Mouse (Mus musculus): ENCODE data around the gene Dbp. TPM values are rescaled to one million over a fixed set of nuclear protein-coding genes. Genes with fewer than 3 reads are reported as not detected.
A peak's percentile ranks its signal among the peaks of the same experiment; 100 is the strongest.

The Dbp gene
- polyA plus RNA-seq, 1 experiment from 2014 or later, result 1.7 TPM

DNA sequence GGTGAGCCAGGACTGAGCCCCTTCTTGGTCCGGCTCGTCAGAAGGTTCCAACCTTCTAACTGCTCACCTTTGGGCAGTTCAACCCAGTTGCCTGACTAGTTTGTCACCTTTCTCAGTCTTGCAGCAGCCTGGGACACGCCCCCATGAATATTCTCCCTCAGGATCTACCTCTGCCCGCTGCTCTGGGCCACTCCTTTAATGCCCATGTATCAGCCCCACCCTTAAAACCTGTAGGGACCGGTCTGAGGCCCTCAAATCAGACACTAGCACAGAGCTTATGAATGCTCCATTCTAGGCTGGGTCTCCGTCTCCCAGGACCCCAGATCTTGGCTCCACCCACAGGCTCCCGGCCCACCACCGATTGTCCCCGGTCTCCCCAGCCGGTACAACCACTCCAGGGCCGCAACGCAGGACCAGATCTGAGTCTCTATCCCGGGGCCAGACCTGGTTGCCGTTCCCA lies 9.8 kb downstream of the Dbp start:
- no peaks in the 10 kb centered on the region for H3K27me3 ChIP-seq (ENCODE audit: control insufficient read depth, insufficient read depth, low read depth, low read length)
- peaks cover 30% of the 10 kb centered on the region for H3K36me3 ChIP-seq (ENCODE audit: control insufficient read depth, insufficient read depth, low read length)
- H3K9ac ChIP-seq (ENCODE audit: low read length), result peak overlapping the region; percentile 74
- WGBS, result 10% methylated on average over 14 of the region's 14 CpGs
- peaks cover 33% of the 10 kb centered on the region for H3K4me1 ChIP-seq (replicated peaks; ENCODE audit: control insufficient read depth, insufficient read depth, low read length)
- H3K9me3 ChIP-seq (ENCODE audit: control insufficient read depth, low read length), result no peaks in the 10 kb centered on the region
- H3K4me3 ChIP-seq (ENCODE audit: low read length), result peak overlapping the region; percentile 64
- peak overlapping the region; percentile 89 for H3K4me2 ChIP-seq (ENCODE audit: low read depth, low read length)
- H3K27ac ChIP-seq (ENCODE audit: low read length), result peak overlapping the region; percentile 53
- ATAC-seq (ENCODE audit: low read depth), result peak; percentile 39

DNA sequence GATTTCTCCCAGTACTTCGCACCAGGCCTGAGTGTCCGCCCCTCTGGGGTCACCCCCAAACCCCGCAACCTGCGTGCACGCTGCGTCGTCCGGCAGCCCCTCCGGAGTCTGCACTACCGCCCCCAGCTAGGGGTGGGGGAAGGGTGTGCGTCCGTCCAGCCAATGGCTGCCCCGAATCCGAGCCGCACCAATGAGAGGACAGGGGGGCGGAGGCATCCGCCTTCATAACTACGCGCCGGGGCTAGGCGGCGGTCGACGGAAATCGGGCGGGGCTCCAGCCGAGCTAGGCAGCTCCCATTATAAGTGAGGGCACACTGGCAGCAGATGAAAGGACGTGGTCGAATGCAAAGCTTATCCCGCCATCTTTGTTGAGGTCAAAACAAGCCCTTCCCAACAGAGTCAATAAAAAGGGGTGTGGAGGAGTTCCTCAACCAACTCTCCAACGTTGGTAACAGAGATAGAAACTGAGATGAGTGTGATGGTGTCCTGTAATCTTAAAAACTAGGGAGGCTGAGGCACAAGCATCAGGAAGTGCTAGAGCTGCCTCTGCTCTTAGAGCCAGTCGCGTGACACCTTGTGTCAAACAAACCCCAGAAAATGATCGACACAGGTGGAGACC lies 10.3 kb downstream of the Dbp start, which contains the start of gene Rpl18:
Rpl18 (plus strand) TSS at position 368 of the 619 bp plus-strand sequence.
- peaks cover 35% of the 10 kb centered on the region for H3K4me1 ChIP-seq (replicated peaks; ENCODE audit: control insufficient read depth, insufficient read depth, low read length)
- peak; percentile 93 for ATAC-seq (ENCODE audit: low read depth)
- peak within 1 kb of the TSS; percentile 64 for H3K4me3 ChIP-seq (ENCODE audit: low read length)
- H3K9me3 ChIP-seq (ENCODE audit: control insufficient read depth, low read length), result no peaks in the 10 kb centered on the region
- peak within 1 kb of the TSS; percentile 74 for H3K9ac ChIP-seq (ENCODE audit: low read length)
- H3K36me3 ChIP-seq (ENCODE audit: control insufficient read depth, insufficient read depth, low read length), result peaks cover 35% of the 10 kb centered on the region
- peak within 1 kb of the TSS; percentile 89 for H3K4me2 ChIP-seq (ENCODE audit: low read depth, low read length)
- WGBS, result 5% methylated on average over 34 of the region's 34 CpGs
- no peaks in the 10 kb centered on the region for H3K27me3 ChIP-seq (ENCODE audit: control insufficient read depth, insufficient read depth, low read depth, low read length)
- H3K27ac ChIP-seq (ENCODE audit: low read length), result peak within 1 kb of the TSS; percentile 53

DNA sequence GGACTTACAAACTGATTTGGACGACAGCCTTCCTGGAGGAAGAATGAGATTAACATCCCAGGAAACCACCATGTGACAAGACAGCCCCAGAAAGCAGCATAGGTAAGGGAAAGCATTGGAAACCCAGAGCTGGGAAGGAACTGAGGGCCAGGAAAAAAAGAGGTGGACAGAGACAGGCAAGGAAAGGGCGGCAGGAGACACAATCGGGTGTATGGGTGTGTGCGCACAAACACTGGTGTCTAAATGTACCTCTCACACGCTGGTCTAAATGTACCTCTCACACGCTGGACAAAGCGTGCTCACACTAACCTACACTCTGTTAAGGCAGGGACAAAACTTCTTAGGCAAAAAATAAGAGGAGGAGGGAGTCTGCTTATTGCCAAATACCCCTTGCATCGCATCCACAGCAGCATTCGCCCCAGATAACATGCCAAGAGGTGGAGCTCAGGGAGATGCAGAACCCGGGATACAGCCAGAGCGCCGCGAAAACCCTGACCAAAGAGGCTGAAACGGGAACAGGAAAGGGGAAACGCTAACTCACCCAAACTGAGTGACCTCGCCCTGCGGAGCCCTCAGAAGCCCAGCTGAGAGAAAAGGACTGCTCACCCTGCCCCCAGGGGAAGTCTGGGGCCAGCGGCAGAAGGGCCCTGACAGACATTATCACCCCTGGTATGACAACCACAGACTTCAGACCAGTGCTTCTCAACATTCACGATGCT lies 11.0 kb downstream of the Dbp start:
- Histone ChIP-seq H3K4me3 (ENCODE audit: low read length) (peak overlapping the region; percentile 64), H3K9me3 (ENCODE audit: control insufficient read depth, low read length) (no peaks in the 10 kb centered on the region), H3K27me3 (ENCODE audit: control insufficient read depth, insufficient read depth, low read depth, low read length) (no peaks in the 10 kb centered on the region), H3K4me2 (ENCODE audit: low read depth, low read length) (peak overlapping the region; percentile 44), H3K36me3 (ENCODE audit: control insufficient read depth, insufficient read depth, low read length) (peaks cover 38% of the 10 kb centered on the region), H3K4me1 (replicated peaks; ENCODE audit: control insufficient read depth, insufficient read depth, low read length) (peaks cover 35% of the 10 kb centered on the region), H3K27ac (ENCODE audit: low read length) (peak overlapping the region; percentile 23), H3K9ac (ENCODE audit: low read length) (peak overlapping the region; percentile 7; the same call in 1 of the 2 replicates)
- no peak for ATAC-seq (ENCODE audit: low read depth)
- WGBS, result 74% methylated on average over 19 of the region's 19 CpGs

DNA sequence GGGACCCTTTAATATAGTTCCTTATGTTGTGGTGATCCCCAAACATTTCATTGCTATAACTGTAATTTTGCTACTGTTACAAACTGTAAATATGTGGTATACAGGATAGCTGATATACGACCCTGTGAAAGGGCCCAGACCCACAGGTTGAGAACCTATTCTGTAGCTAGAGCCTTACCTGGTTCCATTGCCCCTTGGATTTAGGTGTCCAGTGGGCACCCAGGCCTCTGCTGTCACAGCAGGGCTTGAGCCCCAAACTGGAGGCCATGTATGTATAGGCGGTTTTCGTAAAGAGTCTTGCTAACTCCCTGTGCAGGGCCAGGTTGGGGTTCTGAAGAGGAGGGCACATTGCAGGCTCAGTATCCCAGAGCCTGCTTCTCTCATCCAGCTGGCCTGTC lies 11.6 kb downstream of the Dbp start:
- Histone ChIP-seq H3K4me1 (replicated peaks; ENCODE audit: control insufficient read depth, insufficient read depth, low read length) (peaks cover 35% of the 10 kb centered on the region), H3K4me3 (ENCODE audit: low read length) (peak overlapping the region; percentile 73), H3K4me2 (ENCODE audit: low read depth, low read length) (peak overlapping the region; percentile 88), H3K9me3 (ENCODE audit: control insufficient read depth, low read length) (no peaks in the 10 kb centered on the region), H3K27me3 (ENCODE audit: control insufficient read depth, insufficient read depth, low read depth, low read length) (no peaks in the 10 kb centered on the region), H3K27ac (ENCODE audit: low read length) (no peak overlapping the region), H3K36me3 (ENCODE audit: control insufficient read depth, insufficient read depth, low read length) (peaks cover 38% of the 10 kb centered on the region), H3K9ac (ENCODE audit: low read length) (no peak overlapping the region)
- no peak for ATAC-seq (ENCODE audit: low read depth)
- 80% methylated on average over 3 of the region's 3 CpGs for WGBS

DNA sequence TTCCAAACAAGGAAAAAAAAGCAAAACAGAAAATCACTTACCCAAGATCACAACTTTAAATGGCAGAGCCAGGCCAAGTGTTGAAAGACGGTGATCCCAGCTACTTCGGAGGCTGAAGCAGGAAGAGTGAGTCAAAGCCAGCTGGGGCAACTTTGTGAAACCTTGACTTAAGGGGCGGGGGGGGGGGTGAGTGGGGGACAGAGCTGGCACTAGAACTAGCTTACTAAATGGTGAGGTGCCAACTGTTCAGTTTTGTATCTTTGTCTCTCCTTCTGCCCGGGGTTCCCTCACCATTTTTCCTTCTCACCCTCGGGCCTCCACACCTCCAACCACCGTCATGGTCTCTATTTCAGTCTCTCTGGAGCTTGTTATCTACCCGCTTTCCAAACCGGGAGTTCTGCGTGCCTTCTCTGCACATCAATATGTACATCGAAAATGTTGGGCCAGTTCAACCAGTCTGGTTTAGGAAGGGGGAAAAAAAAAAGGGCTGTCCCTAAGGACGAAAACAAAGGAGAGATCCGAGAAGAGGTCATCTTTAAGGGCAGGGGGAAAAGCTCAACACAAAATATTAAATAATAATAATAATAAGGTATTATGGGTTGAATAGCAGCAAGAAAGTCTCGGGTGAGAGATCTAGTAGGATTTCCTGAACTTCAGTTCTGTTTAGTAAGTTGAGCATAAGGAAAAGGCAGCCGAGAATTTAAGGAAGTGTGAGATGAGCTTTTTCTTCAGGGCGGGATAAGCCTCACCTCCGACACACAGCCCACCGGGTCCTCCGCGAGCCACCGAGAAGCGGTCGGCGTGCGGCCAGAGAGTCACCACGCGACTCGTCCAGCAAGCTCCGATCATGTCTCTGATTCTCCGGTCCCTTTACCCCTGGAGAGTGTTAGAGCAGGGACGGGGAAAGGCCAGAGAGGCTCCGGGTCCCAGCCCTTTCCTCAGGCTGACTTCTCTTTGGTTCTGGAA lies 12.3 kb downstream of the Dbp start:
- peak; percentile 15; the same call in 1 of the 2 replicates for ATAC-seq (ENCODE audit: low read depth)
- Histone ChIP-seq H3K4me1 (replicated peaks; ENCODE audit: control insufficient read depth, insufficient read depth, low read length) (peaks cover 35% of the 10 kb centered on the region), H3K9ac (ENCODE audit: low read length) (peak overlapping the region; percentile 89), H3K27ac (ENCODE audit: low read length) (peak overlapping the region; percentile 86), H3K36me3 (ENCODE audit: control insufficient read depth, insufficient read depth, low read length) (peaks cover 33% of the 10 kb centered on the region), H3K9me3 (ENCODE audit: control insufficient read depth, low read length) (no peaks in the 10 kb centered on the region), H3K27me3 (ENCODE audit: control insufficient read depth, insufficient read depth, low read depth, low read length) (no peaks in the 10 kb centered on the region), H3K4me2 (ENCODE audit: low read depth, low read length) (peak overlapping the region; percentile 88), H3K4me3 (ENCODE audit: low read length) (peak overlapping the region; percentile 73)
- WGBS, result 8% methylated on average over 31 of the region's 31 CpGs

DNA sequence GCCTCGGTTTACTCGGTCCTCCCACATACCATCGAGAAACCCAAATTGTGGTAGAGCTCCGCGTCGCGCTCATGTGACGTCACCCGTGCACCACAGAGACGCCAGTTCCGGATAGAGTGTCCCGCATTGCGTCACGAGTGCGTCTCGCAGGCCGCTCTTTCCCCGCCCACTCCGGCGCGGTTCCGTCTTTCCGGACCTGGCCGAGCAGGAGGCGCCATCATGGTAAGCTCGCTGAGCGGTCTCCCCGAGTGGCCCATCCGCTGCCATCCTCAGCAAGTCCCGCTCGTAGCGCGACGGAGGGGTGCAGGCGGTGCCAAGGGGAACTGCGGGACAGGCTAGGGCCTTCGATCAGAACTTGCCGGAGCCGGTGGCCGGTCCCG lies 13.0 kb downstream of the Dbp start, which contains the start of gene Sphk2:
Sphk2 (minus strand) TSS at position 85 of the 380 bp plus-strand sequence.
- Histone ChIP-seq H3K4me1 (replicated peaks; ENCODE audit: control insufficient read depth, insufficient read depth, low read length) (peaks cover 33% of the 10 kb centered on the region), H3K27ac (ENCODE audit: low read length) (peak within 1 kb of the TSS; percentile 86), H3K36me3 (ENCODE audit: control insufficient read depth, insufficient read depth, low read length) (peaks cover 27% of the 10 kb centered on the region), H3K9ac (ENCODE audit: low read length) (peak within 1 kb of the TSS; percentile 93), H3K4me2 (ENCODE audit: low read depth, low read length) (peak within 1 kb of the TSS; percentile 88), H3K4me3 (ENCODE audit: low read length) (peak within 1 kb of the TSS; percentile 73), H3K27me3 (ENCODE audit: control insufficient read depth, insufficient read depth, low read depth, low read length) (no peaks in the 10 kb centered on the region), H3K9me3 (ENCODE audit: control insufficient read depth, low read length) (no peaks in the 10 kb centered on the region)
- WGBS, result under 1% methylated on average over 41 of the region's 41 CpGs
- ATAC-seq (ENCODE audit: low read depth), result peak; percentile 79

DNA sequence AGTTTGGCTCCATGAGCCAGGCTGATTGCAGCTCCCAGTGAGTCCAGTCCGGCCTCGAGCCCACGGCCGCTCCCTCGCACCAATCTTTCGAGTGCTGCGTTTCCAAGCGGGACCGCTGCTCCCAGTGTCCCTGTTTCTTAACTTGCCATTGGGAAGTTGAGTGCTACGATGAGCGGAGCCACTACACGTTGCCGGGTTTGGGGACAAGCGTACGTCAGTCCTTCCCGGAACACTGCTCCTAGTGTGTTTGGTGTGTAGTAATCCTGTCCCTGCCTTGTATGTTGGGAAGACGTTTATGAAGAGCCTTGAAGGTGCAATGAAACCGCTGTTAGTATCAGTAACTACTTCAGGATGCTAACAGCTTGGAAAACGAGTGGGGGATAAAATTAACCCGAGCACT lies 13.4 kb downstream of the Dbp start:
- Histone ChIP-seq H3K9ac (ENCODE audit: low read length) (peak overlapping the region; percentile 93), H3K9me3 (ENCODE audit: control insufficient read depth, low read length) (no peaks in the 10 kb centered on the region), H3K4me1 (replicated peaks; ENCODE audit: control insufficient read depth, insufficient read depth, low read length) (peaks cover 32% of the 10 kb centered on the region), H3K4me3 (ENCODE audit: low read length) (peak overlapping the region; percentile 73), H3K27me3 (ENCODE audit: control insufficient read depth, insufficient read depth, low read depth, low read length) (no peaks in the 10 kb centered on the region), H3K36me3 (ENCODE audit: control insufficient read depth, insufficient read depth, low read length) (peaks cover 23% of the 10 kb centered on the region), H3K27ac (ENCODE audit: low read length) (peak overlapping the region; percentile 81), H3K4me2 (ENCODE audit: low read depth, low read length) (peak overlapping the region; percentile 86)
- WGBS, result under 1% methylated on average over 20 of the region's 20 CpGs
- ATAC-seq (ENCODE audit: low read depth), result no peak; the same call in 1 of the 2 replicates

DNA sequence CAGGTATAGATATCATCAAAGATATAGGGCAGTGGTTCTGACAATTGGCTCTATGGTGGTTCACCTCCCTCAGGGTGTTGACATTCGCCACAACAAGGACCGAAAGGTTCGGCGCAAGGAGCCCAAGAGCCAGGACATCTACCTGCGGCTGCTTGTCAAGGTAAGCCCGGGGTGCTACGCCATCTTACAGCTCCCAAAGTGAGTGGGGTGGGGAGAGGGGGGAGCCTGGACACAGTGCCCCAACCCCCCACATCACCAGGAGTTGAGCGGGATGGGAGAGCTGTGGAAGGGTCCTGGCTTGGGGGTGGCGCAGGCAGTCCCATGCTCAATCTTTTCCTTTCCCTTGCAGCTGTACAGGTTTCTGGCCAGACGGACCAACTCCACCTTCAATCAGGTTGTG lies 14.3 kb downstream of the Dbp start:
- H3K27ac ChIP-seq (ENCODE audit: low read length), result no peak overlapping the region
- H3K27me3 ChIP-seq (ENCODE audit: control insufficient read depth, insufficient read depth, low read depth, low read length), result no peaks in the 10 kb centered on the region
- H3K9me3 ChIP-seq (ENCODE audit: control insufficient read depth, low read length), result no peaks in the 10 kb centered on the region
- WGBS, result 67% methylated on average over 10 of the region's 10 CpGs
- peaks cover 24% of the 10 kb centered on the region for H3K36me3 ChIP-seq (ENCODE audit: control insufficient read depth, insufficient read depth, low read length)
- peaks cover 29% of the 10 kb centered on the region for H3K4me1 ChIP-seq (replicated peaks; ENCODE audit: control insufficient read depth, insufficient read depth, low read length)
- ATAC-seq (ENCODE audit: low read depth), result no peak
- H3K9ac ChIP-seq (ENCODE audit: low read length), result peak overlapping the region; percentile 93
- H3K4me3 ChIP-seq (ENCODE audit: low read length), result peak overlapping the region; percentile 73
- H3K4me2 ChIP-seq (ENCODE audit: low read depth, low read length), result peak overlapping the region; percentile 86
